Mouse (Mus musculus): Measurements from ENCODE around the gene Slc39a13. TPM values are rescaled to one million over a fixed set of nuclear protein-coding genes. Genes with fewer than 3 reads are reported as not detected.
A peak's percentile ranks its signal among the peaks of the same experiment; 100 is the strongest.
"Not testable (repeated sequence)": the region's sequence is repeated elsewhere in the genome, so short reads cannot be mapped to it uniquely, and the experiment has no call there.

Gene Slc39a13
- polyA plus RNA-seq, 1 experiment from 2014 or later, result 10.9 TPM

- Histone ChIP-seq H3K4me3 (replicated peaks) (peak overlapping the region; percentile 55), H3K4me1 (replicated peaks) (peaks cover 56% of the 10 kb centered on the region), H3K9ac (0 out of 2 replicates have a peak overlapping the region, but pooled peaks have one; percentile 16), H3K27me3 (no peaks in the 10 kb centered on the region), H3K9me3 (replicated peaks) (no peaks in the 10 kb centered on the region), H3K36me3 (replicated peaks) (peaks cover 27% of the 10 kb centered on the region), H3K4me2 (peak overlapping the region; percentile 71), H3K27ac (replicated peaks) (peak overlapping the region; percentile 87)
- ATAC-seq (ENCODE audit: insufficient read depth), result no peak
- WGBS (ENCODE audit: insufficient replicate concordance), result 93% methylated on average over 1 of the region's 1 CpGs
Measured at GRCm38 (mm10) chr2:91025081-91025516, 45.1 kb downstream of the Slc39a13 start.

- Histone ChIP-seq H3K36me3 (replicated peaks) (peaks cover 36% of the 10 kb centered on the region), H3K4me3 (replicated peaks) (no peak overlapping the region), H3K4me2 (no peak overlapping the region), H3K4me1 (replicated peaks) (peaks cover 54% of the 10 kb centered on the region), H3K9me3 (replicated peaks) (no peaks in the 10 kb centered on the region), H3K27ac (replicated peaks) (peak overlapping the region; percentile 48), H3K9ac (no peak overlapping the region), H3K27me3 (no peaks in the 10 kb centered on the region)
- 76% methylated on average over 1 of the region's 1 CpGs for whole genome bisulfite sequencing (ENCODE audit: insufficient replicate concordance)
- no peak for ATAC-seq (ENCODE audit: insufficient read depth)
Measured at GRCm38 (mm10) chr2:91023956-91024355, 46.3 kb downstream of the Slc39a13 start.

GRCm38 (mm10) chr2:91023131-91023530, 47.1 kb downstream of the Slc39a13 start:
- peaks cover 45% of the 10 kb centered on the region for H3K36me3 ChIP-seq (replicated peaks)
- H3K27me3 ChIP-seq, result no peaks in the 10 kb centered on the region
- no peak overlapping the region for H3K9ac ChIP-seq
- WGBS (ENCODE audit: insufficient replicate concordance), result 73% methylated on average over 2 of the region's 2 CpGs
- 0 out of 2 replicates have a peak overlapping the region, but pooled peaks have one; percentile 48 for H3K27ac ChIP-seq (replicated peaks)
- ATAC-seq (ENCODE audit: insufficient read depth), result no peak
- no peak overlapping the region for H3K4me3 ChIP-seq (replicated peaks)
- H3K4me1 ChIP-seq (replicated peaks), result peaks cover 46% of the 10 kb centered on the region
- no peak overlapping the region for H3K4me2 ChIP-seq
- no peaks in the 10 kb centered on the region for H3K9me3 ChIP-seq (replicated peaks)

- H3K9ac ChIP-seq; H3K27ac ChIP-seq (replicated peaks); H3K9me3 ChIP-seq (replicated peaks); H3K4me3 ChIP-seq (replicated peaks); H3K4me2 ChIP-seq; ATAC-seq (ENCODE audit: insufficient read depth); H3K27me3 ChIP-seq: not testable (repeated sequence)
- Histone ChIP-seq H3K36me3 (replicated peaks) (peaks cover 53% of the 10 kb centered on the region), H3K4me1 (replicated peaks) (peaks cover 38% of the 10 kb centered on the region)
- WGBS (ENCODE audit: insufficient replicate concordance), result 91% methylated on average over 7 of the region's 7 CpGs
Measured at GRCm38 (mm10) chr2:91022266-91022665, 48.0 kb downstream of the Slc39a13 start.

GRCm38 (mm10) chr2:91019911-91020310, 50.3 kb downstream of the Slc39a13 start:
- H3K36me3 ChIP-seq (replicated peaks), result peaks cover 68% of the 10 kb centered on the region
- H3K9ac ChIP-seq, result no peak overlapping the region
- H3K4me2 ChIP-seq, result no peak overlapping the region
- H3K27me3 ChIP-seq, result no peaks in the 10 kb centered on the region
- WGBS (ENCODE audit: insufficient replicate concordance), result 87% methylated on average over 3 of the region's 3 CpGs
- no peak for ATAC-seq (ENCODE audit: insufficient read depth)
- H3K27ac ChIP-seq (replicated peaks), result no peak overlapping the region
- peaks cover 20% of the 10 kb centered on the region for H3K4me1 ChIP-seq (replicated peaks)
- no peak overlapping the region for H3K4me3 ChIP-seq (replicated peaks)
- H3K9me3 ChIP-seq (replicated peaks), result no peaks in the 10 kb centered on the region

- Histone ChIP-seq H3K36me3 (replicated peaks) (peaks cover 77% of the 10 kb centered on the region), H3K4me3 (replicated peaks) (no peak overlapping the region), H3K9ac (no peak overlapping the region), H3K4me1 (replicated peaks) (peaks cover 4% of the 10 kb centered on the region; the same call in 1 of the 2 replicates), H3K9me3 (replicated peaks) (no peaks in the 10 kb centered on the region), H3K27ac (replicated peaks) (no peak overlapping the region), H3K27me3 (no peaks in the 10 kb centered on the region), H3K4me2 (no peak overlapping the region)
- ATAC-seq (ENCODE audit: insufficient read depth), result no peak
- 83% methylated on average over 8 of the region's 8 CpGs for WGBS (ENCODE audit: insufficient replicate concordance)
Measured at GRCm38 (mm10) chr2:91018061-91018788, 52.0 kb downstream of the Slc39a13 start.

- no peak overlapping the region for H3K4me3 ChIP-seq (replicated peaks)
Measured at GRCm38 (mm10) chr2:91015386-91015785, 54.8 kb downstream of the Slc39a13 start.

GRCm38 (mm10) chr2:91013881-91014280, 56.3 kb downstream of the Slc39a13 start:
- no peak for ATAC-seq (ENCODE audit: insufficient read depth)
- H3K9me3 ChIP-seq (replicated peaks), result no peaks in the 10 kb centered on the region
- H3K4me3 ChIP-seq (replicated peaks), result no peak overlapping the region
- H3K36me3 ChIP-seq (replicated peaks), result peaks cover 93% of the 10 kb centered on the region
- 0 out of 2 replicates have a peak, but pooled peaks cover 4% of the 10 kb centered on the region for H3K4me1 ChIP-seq (replicated peaks)
- no peak overlapping the region for H3K27ac ChIP-seq (replicated peaks)
- 77% methylated on average over 2 of the region's 2 CpGs for WGBS (ENCODE audit: insufficient replicate concordance)
- no peak overlapping the region for H3K9ac ChIP-seq
- H3K4me2 ChIP-seq, result no peak overlapping the region
- H3K27me3 ChIP-seq, result no peaks in the 10 kb centered on the region

More at GRCm38 (mm10) chr2:91015386-91015785, 54.8 kb downstream of the Slc39a13 start:
- 80% methylated on average over 4 of the region's 4 CpGs for WGBS (ENCODE audit: insufficient replicate concordance)
- Histone ChIP-seq H3K4me2 (no peak overlapping the region), H3K27ac (replicated peaks) (no peak overlapping the region), H3K9ac (no peak overlapping the region), H3K27me3 (no peaks in the 10 kb centered on the region), H3K36me3 (replicated peaks) (peaks cover 91% of the 10 kb centered on the region), H3K9me3 (replicated peaks) (no peaks in the 10 kb centered on the region), H3K4me1 (replicated peaks) (0 out of 2 replicates have a peak, but pooled peaks cover 4% of the 10 kb centered on the region)
- ATAC-seq (ENCODE audit: insufficient read depth), result no peak

Other genes starting within 250 kb of the Slc39a13 start
- gene Mtch2, start 223.3 kb downstream of the Slc39a13 start, polyA plus RNA-seq (2015; fragmentation: Nextera tagmentation; extraction: Ambion mirVana), result 114 and 116 TPM in 2 replicates
- 1.9 and 2.0 TPM in 2 replicates for gene C1qtnf4, start 184.6 kb downstream of the Slc39a13 start, polyA plus RNA-seq (2015; fragmentation: Nextera tagmentation; extraction: Ambion mirVana)
- 16.1 and 17.6 TPM in 2 replicates for gene Kbtbd4, start 165.7 kb downstream of the Slc39a13 start, polyA plus RNA-seq (2015; fragmentation: Nextera tagmentation; extraction: Ambion mirVana)
- 134 and 136 TPM in 2 replicates for gene Ndufs3, start 165.6 kb downstream of the Slc39a13 start, polyA plus RNA-seq (2015; fragmentation: Nextera tagmentation; extraction: Ambion mirVana)
- gene Celf1, start 130.0 kb downstream of the Slc39a13 start, polyA plus RNA-seq (2015; fragmentation: Nextera tagmentation; extraction: Ambion mirVana), result 50.0 and 53.8 TPM in 2 replicates
- 1.1 TPM in 2 replicates for gene Rapsn, start 34.8 kb downstream of the Slc39a13 start, polyA plus RNA-seq (2015; fragmentation: Nextera tagmentation; extraction: Ambion mirVana)
- gene Psmc3, start 16.4 kb downstream of the Slc39a13 start, polyA plus RNA-seq (2015; fragmentation: Nextera tagmentation; extraction: Ambion mirVana), result 138 and 146 TPM in 2 replicates
- gene Spi1, start 12.0 kb upstream of the Slc39a13 start, polyA plus RNA-seq (2015; fragmentation: Nextera tagmentation; extraction: Ambion mirVana), result 25.9 and 26.9 TPM in 2 replicates
- 0.15 and 0.17 TPM in 2 replicates for gene Mybpc3, start 47.7 kb upstream of the Slc39a13 start, polyA plus RNA-seq (2015; fragmentation: Nextera tagmentation; extraction: Ambion mirVana)
- 6.3 and 6.9 TPM in 2 replicates for gene Madd, start 113.4 kb upstream of the Slc39a13 start, polyA plus RNA-seq (2015; fragmentation: Nextera tagmentation; extraction: Ambion mirVana)
- 20.4 and 21.0 TPM in 2 replicates for gene Nr1h3, start 132.4 kb upstream of the Slc39a13 start, polyA plus RNA-seq (2015; fragmentation: Nextera tagmentation; extraction: Ambion mirVana)
- gene Acp2, start 132.5 kb upstream of the Slc39a13 start, polyA plus RNA-seq (2015; fragmentation: Nextera tagmentation; extraction: Ambion mirVana), result 9.9 and 10.1 TPM in 2 replicates
- 5.8 and 6.1 TPM in 2 replicates for gene Ddb2, start 166.6 kb upstream of the Slc39a13 start, polyA plus RNA-seq (2015; fragmentation: Nextera tagmentation; extraction: Ambion mirVana)
- 15.8 and 18.2 TPM in 2 replicates for gene Pacsin3, start 185.5 kb upstream of the Slc39a13 start, polyA plus RNA-seq (2015; fragmentation: Nextera tagmentation; extraction: Ambion mirVana)
- 60.7 and 67.9 TPM in 2 replicates for gene Arfgap2, start 194.6 kb upstream of the Slc39a13 start, polyA plus RNA-seq (2015; fragmentation: Nextera tagmentation; extraction: Ambion mirVana)

All from liver, embryonic 15.5 days (tissue).